Mouse (Mus musculus) mouse embryonic stem cell (cell line): ENCODE measurements at regions not wholly inside any gene's neighbourhood (a gene's known extent, or its start where the extent isn't known, plus 50 kb on each side); places are given as distances from the start of the nearest gene placed in this dataset.

Source experiments
- in situ Hi-C, 2 experiments: fragments of 300-500 bp; cut with MboI; formaldehyde crosslinking; loops; 1 replicate in 1 of 2; 3 replicates in 1 of 2; pipeline ENCODE4 v1.14.3; 2019 to 2020; ENCODE audit warnings: low sequenced_read_pairs in 2 of 2, low pct_unique_long_range_greater_than_20kb in 1 of 2, mixed read lengths in 1 of 2; ENCODE audit not compliant: unreplicated experiment in 1 of 2

- in situ Hi-C loops, result loop anchor here (10.0 to 25.0 kb wide), 6 partner anchors 196 to 938 kb away; partner anchors contain the start of gene Dner (in 1 of the 2)
Measured at GRCm38 (mm10) chr1:83748974-83749373, 341.0 kb upstream of the Sphkap start.

DNA sequence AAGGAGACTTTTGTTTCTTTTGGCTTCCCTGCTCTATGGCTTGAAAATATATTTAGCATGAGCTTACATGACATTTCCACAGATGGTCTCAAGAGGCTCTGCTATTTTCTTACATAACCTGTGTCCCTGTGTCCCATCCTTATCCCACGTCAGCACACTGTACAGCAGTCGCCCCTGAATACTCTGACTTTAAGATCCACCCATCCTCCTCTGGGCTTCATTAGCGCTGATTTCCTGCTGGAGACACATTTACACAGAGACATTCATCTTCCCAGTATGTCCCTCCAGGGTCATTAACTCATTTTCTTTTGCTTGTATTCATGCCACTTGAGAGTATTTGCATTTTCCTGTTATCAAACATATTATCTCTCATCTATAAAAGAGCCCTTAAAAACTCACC is 340.1 kb upstream of the Sphkap start:
- in situ Hi-C loops, result loop anchor here (10.0 to 25.0 kb wide), 6 partner anchors 197 to 939 kb away; partner anchors contain the start of gene Dner (in 1 of the 2)

GRCm38 (mm10) chr1:83747412-83747811 is 339.4 kb upstream of the Sphkap start:
- in situ Hi-C loops, result loop anchor here (10.0 to 25.0 kb wide), 6 partner anchors 197 to 940 kb away; partner anchors contain the start of gene Dner (in 1 of the 2)

GRCm38 (mm10) chr1:83746036-83746435 is 338.0 kb upstream of the Sphkap start:
- in situ Hi-C loops, result loop anchor here (10.0 to 25.0 kb wide), 6 partner anchors 199 to 941 kb away; partner anchors contain the start of gene Dner (in 1 of the 2)

GRCm38 (mm10) chr1:83736428-83737117 is 328.6 kb upstream of the Sphkap start:
- in situ Hi-C loops, result loop anchor here (25.0 kb wide), 4 partner anchors 351 to 951 kb away; partner anchors contain the start of gene Dner (in 1 of the 2)

DNA sequence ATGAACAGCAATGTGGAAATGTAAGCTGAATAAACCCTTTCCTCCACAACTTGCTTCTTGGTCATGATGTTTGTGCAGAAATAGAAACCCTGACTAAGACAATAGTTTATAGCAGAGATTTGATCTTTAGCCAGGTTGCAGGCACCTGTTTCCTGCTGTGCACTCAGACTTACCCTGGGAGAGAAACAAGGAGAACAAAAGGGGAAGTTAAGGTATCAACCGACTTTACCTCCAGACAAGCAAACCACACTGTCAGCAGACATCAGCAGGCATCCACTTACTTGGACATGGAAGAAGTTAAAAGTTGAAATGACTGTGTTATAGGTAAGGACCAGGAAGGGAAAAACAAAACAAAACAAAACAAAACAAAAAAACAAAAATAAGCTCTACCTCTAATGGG is 323.7 kb upstream of the Sphkap start:
- in situ Hi-C loops, result loop anchor here (25.0 kb wide), 4 partner anchors 356 to 956 kb away; partner anchors contain the start of gene Dner (in 1 of the 2)

DNA sequence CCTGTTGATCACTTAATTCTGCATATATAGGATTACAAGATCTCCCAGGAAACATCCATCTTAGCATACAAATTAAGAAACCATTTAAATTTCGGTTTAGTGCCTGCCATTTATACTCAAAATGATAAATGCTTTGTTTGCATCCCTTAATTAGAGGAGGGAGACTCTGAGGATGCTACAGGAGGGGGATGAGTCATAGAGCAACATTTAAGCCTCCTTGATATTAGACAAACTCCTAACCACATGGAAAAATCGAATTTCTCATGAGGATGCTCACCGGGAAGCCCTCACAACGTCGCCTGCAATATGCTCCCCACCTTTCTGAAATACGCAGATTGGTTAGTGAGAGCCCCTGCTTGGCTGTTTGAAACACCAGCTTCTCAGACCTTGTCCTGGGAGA is 320.8 kb upstream of the Sphkap start:
- in situ Hi-C loops, result loop anchor here (25.0 kb wide), 4 partner anchors 358 to 958 kb away; partner anchors contain the start of gene Dner (in 1 of the 2)

DNA sequence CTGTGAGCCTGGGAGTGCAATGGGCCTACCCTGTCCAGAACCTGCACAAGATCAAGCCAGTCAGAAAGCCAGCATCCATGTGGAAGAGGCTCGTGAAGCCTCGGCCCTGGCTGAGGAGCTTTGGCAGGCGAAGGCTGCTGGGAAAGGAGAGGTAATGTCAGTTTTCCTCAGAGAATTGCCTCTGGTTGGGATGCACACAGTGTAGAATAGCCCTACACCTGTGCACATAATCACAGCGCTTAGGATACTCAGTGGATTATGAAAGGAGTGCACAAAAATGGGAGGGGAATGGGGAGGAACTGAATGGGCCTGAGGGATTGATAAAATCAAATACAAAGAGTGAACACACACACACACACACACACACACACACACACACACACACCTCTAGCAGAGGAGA is 319.9 kb upstream of the Sphkap start:
- in situ Hi-C loops, result loop anchor here (25.0 kb wide), 4 partner anchors 359 to 959 kb away; partner anchors contain the start of gene Dner (in 1 of the 2)

GRCm38 (mm10) chr1:83727215-83727614 is 319.2 kb upstream of the Sphkap start:
- in situ Hi-C loops, result loop anchor here (25.0 kb wide), 4 partner anchors 360 to 960 kb away; partner anchors contain the start of gene Dner (in 1 of the 2)

DNA sequence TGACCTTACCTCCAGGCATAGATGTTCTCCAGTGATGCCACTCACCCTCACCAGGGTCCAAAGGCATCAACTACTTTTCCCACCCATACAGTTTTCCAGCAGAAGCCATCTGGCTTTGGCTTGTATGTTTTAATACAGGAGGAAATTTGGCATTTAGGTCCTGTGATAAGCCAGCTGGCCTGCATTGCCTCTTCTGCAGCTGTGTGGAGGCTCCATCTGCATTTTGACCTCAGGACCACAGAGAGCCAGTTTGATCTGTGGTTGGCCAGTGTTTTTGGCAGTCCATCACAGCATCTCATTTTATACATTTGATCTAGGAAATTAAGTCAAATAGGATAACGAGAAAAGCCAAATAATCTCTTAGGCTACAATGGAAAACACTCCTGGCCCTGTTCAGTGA is 315.1 kb upstream of the Sphkap start:
- in situ Hi-C loops, result loop anchor here (25.0 kb wide), 2 partner anchors 361 to 511 kb away; no protein-coding TSS in a partner anchor

- in situ Hi-C loops, result loop anchor here (25.0 kb wide), 2 partner anchors 358 to 508 kb away; no protein-coding TSS in a partner anchor
Measured at GRCm38 (mm10) chr1:83720166-83720565, 312.2 kb upstream of the Sphkap start.

- in situ Hi-C loops, result loop anchor here (25.0 kb wide), 2 partner anchors 355 to 505 kb away; no protein-coding TSS in a partner anchor
Measured at GRCm38 (mm10) chr1:83717056-83717455, 309.1 kb upstream of the Sphkap start.

DNA sequence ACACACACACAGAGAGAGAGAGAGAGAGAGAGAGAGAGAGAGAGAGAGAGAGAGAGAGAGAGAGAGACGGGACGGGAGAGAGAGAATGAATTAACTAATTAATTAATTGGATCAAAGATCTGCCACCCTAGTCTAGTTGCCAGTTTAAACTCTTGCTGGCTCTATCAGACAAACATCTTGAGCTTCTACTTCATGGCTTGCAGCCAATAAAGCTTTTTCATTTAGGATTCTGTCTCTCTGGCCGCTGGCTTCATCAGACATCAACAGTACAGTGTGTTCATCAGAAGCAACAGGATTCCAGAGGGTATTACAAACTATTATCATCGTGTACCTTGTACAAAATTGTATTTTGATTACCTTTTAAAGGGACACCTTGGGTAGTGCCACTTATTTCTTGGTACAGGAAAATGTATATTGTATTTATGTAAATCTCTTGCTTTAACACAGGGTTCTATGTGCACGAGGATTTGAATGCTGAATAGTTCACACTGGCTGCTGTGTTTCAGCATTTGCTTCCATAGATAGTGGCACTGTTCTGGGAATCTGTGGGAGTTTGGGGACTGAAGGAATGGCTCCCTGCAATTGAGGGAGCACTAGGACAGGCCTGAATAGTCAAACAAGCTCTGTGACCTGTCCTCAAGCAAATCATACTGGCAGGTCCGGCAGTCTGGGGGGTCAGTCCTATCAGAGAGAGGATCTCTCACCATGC is 293.9 kb upstream of the Sphkap start:
- in situ Hi-C loops, result loop anchor here (25.0 kb wide), 2 partner anchors 340 to 490 kb away; no protein-coding TSS in a partner anchor

DNA sequence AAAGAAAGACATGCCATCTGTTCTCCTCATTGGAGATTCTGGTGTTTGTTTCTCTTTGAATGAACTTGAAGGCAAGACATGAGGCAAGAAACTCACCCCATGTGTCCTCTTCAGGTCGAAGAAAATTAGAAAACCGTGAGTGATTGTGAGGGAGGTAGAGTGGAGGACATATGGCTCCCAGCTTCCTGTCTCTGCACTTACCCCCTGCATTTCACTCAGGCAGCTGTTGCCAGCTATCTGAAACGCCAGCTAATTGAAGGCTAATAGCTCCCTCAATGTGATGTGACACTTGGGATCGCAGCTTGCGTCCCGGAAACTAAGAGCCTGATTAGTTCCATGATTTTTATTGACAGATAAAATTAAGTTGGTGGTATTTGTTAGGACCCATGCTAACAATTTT is 289.4 kb upstream of the Sphkap start:
- in situ Hi-C loops, result no loop called here

DNA sequence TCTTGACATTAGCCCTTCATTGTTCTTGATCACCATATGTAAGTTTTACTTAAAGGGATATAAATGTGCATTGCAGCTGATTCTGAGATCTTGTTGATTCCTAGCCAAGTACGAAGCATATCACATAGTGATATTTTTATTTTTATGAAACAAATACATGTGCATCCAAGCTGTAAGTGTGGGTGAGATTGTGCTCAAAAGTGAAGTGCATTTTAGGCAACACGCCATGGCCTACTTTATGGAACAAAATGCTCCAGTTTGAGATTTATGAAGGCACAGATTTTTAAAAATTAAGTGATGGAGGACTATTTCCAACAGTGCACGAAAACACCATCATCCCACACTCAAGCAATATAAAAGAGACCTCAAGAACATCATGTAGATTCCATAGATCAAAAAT is 277.2 kb upstream of the Sphkap start:
- in situ Hi-C loops, result no loop called here

DNA sequence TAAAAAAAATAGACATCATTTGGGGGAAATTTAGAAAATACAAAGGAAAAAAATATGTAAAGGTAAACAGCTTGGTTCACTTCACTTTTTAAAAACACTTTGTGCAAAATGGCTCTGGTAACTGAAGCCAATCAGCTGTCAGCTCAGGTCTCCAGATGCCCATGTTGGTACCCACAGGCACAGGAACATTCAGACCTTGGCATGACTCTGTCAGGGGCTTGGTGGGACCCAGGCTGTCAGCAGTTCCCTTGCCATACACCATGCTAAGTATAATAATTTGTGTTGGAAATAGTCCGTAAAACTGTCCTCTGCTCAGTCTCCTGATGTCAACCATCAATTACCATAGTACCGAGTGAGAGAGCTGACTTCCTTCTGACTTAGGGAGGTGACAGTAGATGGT is 257.3 kb upstream of the Sphkap start:
- in situ Hi-C loops, result no loop called here

GRCm38 (mm10) chr1:83661808-83662802 is 254.1 kb upstream of the Sphkap start:
- in situ Hi-C loops, result no loop called here

- in situ Hi-C loops, result no loop called here
Measured at GRCm38 (mm10) chr1:83653661-83654060, 245.7 kb upstream of the Sphkap start.
